Mouse (Mus musculus) brain, embryonic 14.5 days (tissue): ENCODE results near the gene Ces1c.

Source experiments
- CTCF ChIP-seq: fragments of 200-500 bp; IDR thresholded peaks from 2 replicates; pipeline ENCODE4 v1.5.1; 2012; ENCODE audit warnings: inconsistent platforms, mild to moderate bottlenecking, moderate library complexity, borderline replicate concordance; ENCODE audit not compliant: insufficient read depth, insufficient read length; ENCODE audit errors: extremely low read depth
- POLR2A ChIP-seq: fragments of 200-500 bp; IDR thresholded peaks from 2 replicates; pipeline ENCODE4 v1.6.1; 2012; ENCODE audit warnings: mild to moderate bottlenecking, inconsistent platforms, borderline replicate concordance; ENCODE audit not compliant: poor library complexity, insufficient read depth, insufficient read length, severe bottlenecking; ENCODE audit errors: extremely low read depth

GRCm38 (mm10) chr8:93079887-93080286 is 51.2 kb downstream of the Ces1c start, which contains the start of gene Ces1b:
- TF ChIP-seq POLR2A (no peak), CTCF (no peak)
